Mouse (Mus musculus) liver, adult 10 weeks (tissue): ENCODE results near the gene Gm17428. TPM values are rescaled to one million over a fixed set of nuclear protein-coding genes. Genes with fewer than 3 reads are reported as not detected.

Experiments used
- polyA plus RNA-seq: library from polyadenylated mRNA; stranded (reverse); fragments of 350-450 nt; fragmentation: Illumina TruSeq; extraction: RNeasy Lipid Tissue Mini Kit (QIAGEN cat#74804); gene quantifications from one replicate; pipeline ENCODE4 v1.2.3, GENCODE M21; 2014; ENCODE audit warnings: low read depth, low replicate concordance

Gene Gm17428
- not detected for polyA plus RNA-seq

DNA sequence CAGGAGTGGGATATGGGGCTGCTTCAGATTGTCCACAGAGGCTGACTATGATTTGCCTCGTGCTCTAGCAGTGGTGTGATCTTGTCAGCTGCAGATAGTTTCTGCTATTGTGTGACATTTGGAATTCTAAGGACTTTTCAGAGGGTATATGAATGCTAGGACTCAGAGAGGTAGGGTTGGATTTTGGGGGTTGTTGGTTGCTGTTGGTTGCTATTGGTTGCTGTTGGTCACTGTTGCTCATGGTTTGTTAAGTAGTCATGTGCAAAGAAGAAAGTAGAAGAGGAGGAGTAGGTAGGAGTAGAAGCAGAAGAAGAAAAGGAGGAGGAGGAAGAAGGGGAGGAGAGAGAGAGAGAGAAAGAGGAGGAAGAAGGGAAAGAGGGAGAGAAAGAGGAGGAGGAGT is at the start of gene Gm17428:
TSS of gene Gm17428 (plus strand) at position 301 of the 400 bp plus-strand sequence.

DNA sequence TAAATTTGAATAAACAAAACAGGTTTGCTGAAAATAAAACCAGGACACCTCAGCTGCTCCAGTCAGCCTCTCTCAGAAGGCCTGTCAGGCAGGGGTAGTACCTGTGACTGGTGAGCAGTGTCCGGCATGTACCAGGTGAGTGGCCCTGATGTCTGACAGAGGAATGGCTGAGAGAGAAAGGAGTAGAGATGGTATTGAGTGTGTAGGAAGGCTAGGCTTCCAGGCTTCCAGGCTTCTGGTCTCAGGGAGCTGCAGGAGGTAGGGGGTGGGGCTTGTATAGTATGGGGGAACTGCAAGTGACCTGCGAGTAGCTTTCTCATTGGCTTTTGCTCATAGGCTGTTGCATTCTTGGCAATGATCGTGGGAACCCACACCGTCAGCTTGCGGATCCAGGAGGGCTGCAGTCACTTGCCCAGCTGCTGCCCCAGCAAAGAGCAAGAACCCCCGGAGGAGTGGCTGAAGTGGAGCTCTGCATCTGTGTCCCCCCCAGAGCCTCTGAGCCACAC is 44.0 kb upstream of the Gm17428 start, which contains the start of gene Il25:
TSS of gene Il25 (plus strand) at position 51 of the 506 bp plus-strand sequence.

GRCm38 (mm10) chr14:54935904-54936830 is 40.6 kb upstream of the Gm17428 start, which contains the start of gene Cmtm5:
Gene Cmtm5, plus strand, starts transcription at chr14:54936261.

GRCm38 (mm10) chr14:54966320-54966977 is 10.3 kb upstream of the Gm17428 start, which contains the start of gene Myh6:
Gene Myh6, minus strand, starts transcription at chr14:54966927.

GRCm38 (mm10) chr14:54994136-54994868 is 17.6 kb downstream of the Gm17428 start, which contains the start of gene Myh7:
Gene Myh7, minus strand, starts transcription at chr14:54994626.

DNA sequence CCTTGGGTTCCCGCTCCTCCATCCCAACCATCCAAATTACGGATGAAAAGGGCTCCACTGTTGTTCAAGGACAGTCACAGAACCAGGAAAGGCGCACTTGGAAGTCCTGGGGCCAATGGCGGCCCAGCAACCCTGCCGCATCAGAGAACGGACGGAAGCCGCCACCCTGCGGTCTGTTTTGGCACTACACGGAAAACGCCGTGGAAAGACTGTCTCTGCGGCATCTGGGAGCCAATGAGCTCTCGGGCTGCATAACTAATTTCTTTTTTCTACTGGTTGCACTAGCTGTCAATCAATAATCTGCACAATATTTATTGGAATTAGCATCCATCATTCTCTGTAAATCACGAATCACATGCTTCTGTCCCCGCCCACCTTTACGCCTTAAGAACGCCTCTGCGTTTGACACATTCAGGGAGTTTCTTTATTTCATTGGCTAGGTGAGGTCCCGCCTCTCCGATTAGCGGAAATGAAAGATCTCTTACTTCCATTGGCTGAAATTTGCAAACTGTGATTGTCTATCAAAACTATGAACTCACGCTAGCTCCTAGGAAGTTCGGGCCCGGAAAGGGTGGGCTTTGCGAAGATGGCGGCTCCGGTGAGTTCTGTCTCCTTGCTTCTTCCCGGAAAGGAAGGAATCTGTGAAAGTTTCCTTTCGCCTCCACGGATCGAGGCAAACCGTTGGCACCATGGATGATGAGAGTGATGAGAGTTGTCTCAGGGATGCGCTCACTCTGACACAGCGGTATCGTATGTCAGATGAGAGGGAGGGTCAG is 38.4 kb downstream of the Gm17428 start, which contains the start of gene Ngdn:
TSS of gene Ngdn (plus strand) at position 464 of the 776 bp plus-strand sequence.

Other genes with a start within 250 kb of the Gm17428 start
- 0.82 TPM for gene Slc7a8, start 195.0 kb upstream of the Gm17428 start, polyA plus RNA-seq
- not detected for gene Rnf212b, start 162.8 kb upstream of the Gm17428 start, polyA plus RNA-seq
- gene Homez, start 106.0 kb upstream of the Gm17428 start, polyA plus RNA-seq = 3.0 TPM
- 4.6 TPM for gene Ppp1r3e, start 99.4 kb upstream of the Gm17428 start, polyA plus RNA-seq
- 7.7 TPM for gene Bcl2l2, start 93.6 kb upstream of the Gm17428 start, polyA plus RNA-seq
- gene Gm20521, start 93.5 kb upstream of the Gm17428 start, polyA plus RNA-seq = not detected
- gene Pabpn1, start 84.4 kb upstream of the Gm17428 start, polyA plus RNA-seq = 42.0 TPM
- gene Slc22a17, start 63.8 kb upstream of the Gm17428 start, polyA plus RNA-seq = not detected
- not detected for gene Efs, start 50.8 kb upstream of the Gm17428 start, polyA plus RNA-seq
- gene Il25, start 44.2 kb upstream of the Gm17428 start, polyA plus RNA-seq = not detected
- not detected for gene Cmtm5, start 40.7 kb upstream of the Gm17428 start, polyA plus RNA-seq
- not detected for gene Myh6, start 10.0 kb upstream of the Gm17428 start, polyA plus RNA-seq
- not detected for gene Myh7, start 17.7 kb downstream of the Gm17428 start, polyA plus RNA-seq
- 6.7 TPM for gene Ngdn, start 38.5 kb downstream of the Gm17428 start, polyA plus RNA-seq
- gene Zfhx2, start 115.4 kb downstream of the Gm17428 start, polyA plus RNA-seq = 0.48 TPM
- gene Thtpa, start 117.9 kb downstream of the Gm17428 start, polyA plus RNA-seq = 10.6 TPM
- gene Ap1g2, start 129.7 kb downstream of the Gm17428 start, polyA plus RNA-seq = 2.4 TPM
- not detected for gene Jph4, start 140.0 kb downstream of the Gm17428 start, polyA plus RNA-seq
- not detected for gene Dhrs2, start 245.1 kb downstream of the Gm17428 start, polyA plus RNA-seq